Mouse (Mus musculus) lung, embryonic 14.5 days (tissue): ENCODE measurements at regions not wholly inside any gene's neighbourhood (a gene's known extent, or its start where the extent isn't known, plus 50 kb on each side); places are given as distances from the start of the nearest gene placed in this dataset.

ENCODE experiments used
- ATAC-seq: fragments of 200-750 bp; cut with Nextera tagmentation; 2 replicates; pipeline ENCODE4 v1.8.0; 2017; ENCODE audit warnings: mild to moderate bottlenecking, moderate TSS enrichment, moderate library complexity; ENCODE audit not compliant: insufficient read depth
- DNase-seq: peaks from one replicate; pipeline ENCODE4 v3.0.0-alpha.2; 2015
- H3K27ac ChIP-seq: fragments of 300-500 bp; sonication (generic); 2 replicates; pipeline ENCODE4 v1.5.1; 2014; ENCODE audit warnings: low read depth, mild to moderate bottlenecking, moderate library complexity
- H3K27me3 ChIP-seq: fragments of 300-500 bp; sonication (generic); 2 replicates; pipeline ENCODE4 v1.6.1; 2014; ENCODE audit warnings: low read length, control low read depth; ENCODE audit not compliant: insufficient read depth
- H3K36me3 ChIP-seq: fragments of 300-500 bp; sonication (generic); 2 replicates; pipeline ENCODE4 v1.6.1; 2014; ENCODE audit warnings: control low read depth; ENCODE audit not compliant: insufficient read depth
- H3K4me1 ChIP-seq: fragments of 300-500 bp; sonication (generic); 2 replicates; pipeline ENCODE4 v1.6.1; 2014; ENCODE audit warnings: antibody characterized with exemption, control low read depth; ENCODE audit not compliant: insufficient read depth
- H3K4me2 ChIP-seq: fragments of 300-500 bp; sonication (generic); 2 replicates; pipeline ENCODE4 v1.6.1; 2014; ENCODE audit warnings: mild to moderate bottlenecking
- H3K4me3 ChIP-seq: fragments of 300-500 bp; sonication (generic); 2 replicates; pipeline ENCODE4 v1.5.1; 2014; ENCODE audit warnings: low read depth, low read length
- H3K9ac ChIP-seq: fragments of 300-500 bp; sonication (generic); 2 replicates; pipeline ENCODE4 v1.6.1; 2014
- H3K9me3 ChIP-seq: fragments of 300-500 bp; sonication (generic); 2 replicates; pipeline ENCODE4 v1.6.1; 2016; ENCODE audit warnings: low read depth, low read length, control low read depth
- CTCF ChIP-seq: IDR thresholded peaks from 2 replicates; pipeline ENCODE4 v1.5.1; 2016; ENCODE audit warnings: antibody characterized with exemption, low read depth
- WGBS: fragments of 180-500 bp; shearing (Covaris S2); extraction: QIAGEN DNeasy Blood & Tissue Kit; methylation state at CpG from one replicate; pipeline ENCODE4 v1.1.7; 2014; 5-methylcytosine and 5-hydroxymethylcytosine counted together

DNA sequence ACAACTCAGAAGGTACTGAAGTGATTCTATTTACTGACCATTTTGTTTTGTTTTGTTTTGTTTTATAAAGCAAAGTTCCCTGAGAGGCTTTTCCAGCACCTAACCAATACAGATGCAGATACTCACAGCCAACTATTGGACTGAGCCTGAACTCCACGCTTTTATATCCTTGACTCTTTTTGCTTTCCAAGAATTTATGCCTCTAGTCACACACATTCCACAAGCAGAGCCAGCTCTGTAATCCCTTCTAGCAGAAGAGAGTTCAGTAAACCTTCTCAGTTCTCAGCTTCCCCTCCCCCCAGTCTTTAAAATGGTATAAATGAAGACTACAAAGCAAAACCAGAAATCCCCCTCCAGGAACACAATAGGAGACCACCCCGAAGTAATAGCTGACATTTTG lies 269.0 kb upstream of the 1700003H04Rik start:
- Histone ChIP-seq H3K27me3 (no peaks in the 10 kb centered on the region), H3K4me3 (no peak overlapping the region), H3K27ac (no peak overlapping the region), H3K4me1 (no peaks in the 10 kb centered on the region), H3K36me3 (no peaks in the 10 kb centered on the region), H3K9me3 (peaks cover 4% of the 10 kb centered on the region; the same call in 1 of the 2 replicates), H3K4me2 (no peak overlapping the region), H3K9ac (no peak overlapping the region)
- WGBS: 63% methylated on average over 2 of the region's 2 CpGs
- no peak for TF ChIP-seq CTCF
- DNase-seq (no peak), ATAC-seq (no peak)

- DNase-seq: no peak
- WGBS: 72% methylated on average over 1 of the region's 1 CpGs
- no peak for TF ChIP-seq CTCF
Observed at GRCm38 (mm10) chr3:124820586-124820985, 239.7 kb upstream of the 1700003H04Rik start.

GRCm38 (mm10) chr3:124806891-124807290 lies 226.0 kb upstream of the 1700003H04Rik start:
- no peak for DNase-seq
- WGBS: 87% methylated on average over 1 of the region's 1 CpGs

More at GRCm38 (mm10) chr3:124820586-124820985, 239.7 kb upstream of the 1700003H04Rik start:
- no peak overlapping the region for H3K4me2 ChIP-seq
- no peak overlapping the region for H3K9ac ChIP-seq
- H3K27me3 ChIP-seq: no peaks in the 10 kb centered on the region
- no peaks in the 10 kb centered on the region for H3K36me3 ChIP-seq
- no peak overlapping the region for H3K27ac ChIP-seq
- H3K9me3 ChIP-seq: no peaks in the 10 kb centered on the region
- H3K4me1 ChIP-seq: no peaks in the 10 kb centered on the region
- no peak overlapping the region for H3K4me3 ChIP-seq
- no peak for ATAC-seq

GRCm38 (mm10) chr3:124789220-124790017 lies 208.5 kb upstream of the 1700003H04Rik start:
- H3K36me3 ChIP-seq: no peaks in the 10 kb centered on the region
- H3K9ac ChIP-seq: no peak overlapping the region
- DNase-seq (peak; percentile 7), ATAC-seq (peak; percentile 58; the same call in 1 of the 2 replicates)
- no peaks in the 10 kb centered on the region for H3K9me3 ChIP-seq
- no peak overlapping the region for H3K4me2 ChIP-seq
- no peak overlapping the region for H3K27ac ChIP-seq
- no peak for TF ChIP-seq CTCF
- WGBS: 45% methylated on average over 7 of the region's 7 CpGs
- H3K27me3 ChIP-seq: no peaks in the 10 kb centered on the region
- H3K4me1 ChIP-seq: no peaks in the 10 kb centered on the region
- H3K4me3 ChIP-seq: no peak overlapping the region

More at GRCm38 (mm10) chr3:124806891-124807290, 226.0 kb upstream of the 1700003H04Rik start:
- Histone ChIP-seq H3K27ac (no peak overlapping the region), H3K9ac (no peak overlapping the region), H3K27me3 (no peaks in the 10 kb centered on the region), H3K4me2 (no peak overlapping the region), H3K9me3 (no peaks in the 10 kb centered on the region), H3K36me3 (no peaks in the 10 kb centered on the region), H3K4me3 (no peak overlapping the region), H3K4me1 (no peaks in the 10 kb centered on the region)
- ATAC-seq: no peak
- no peak for TF ChIP-seq CTCF

GRCm38 (mm10) chr3:124788181-124788580 lies 207.3 kb upstream of the 1700003H04Rik start:
- Histone ChIP-seq H3K9ac (no peak overlapping the region), H3K4me1 (no peaks in the 10 kb centered on the region), H3K9me3 (no peaks in the 10 kb centered on the region), H3K27me3 (no peaks in the 10 kb centered on the region), H3K27ac (no peak overlapping the region), H3K36me3 (no peaks in the 10 kb centered on the region), H3K4me3 (no peak overlapping the region), H3K4me2 (no peak overlapping the region)
- ATAC-seq (no peak), DNase-seq (no peak)
- 75% methylated on average over 1 of the region's 1 CpGs for WGBS
- TF ChIP-seq CTCF: no peak

DNA sequence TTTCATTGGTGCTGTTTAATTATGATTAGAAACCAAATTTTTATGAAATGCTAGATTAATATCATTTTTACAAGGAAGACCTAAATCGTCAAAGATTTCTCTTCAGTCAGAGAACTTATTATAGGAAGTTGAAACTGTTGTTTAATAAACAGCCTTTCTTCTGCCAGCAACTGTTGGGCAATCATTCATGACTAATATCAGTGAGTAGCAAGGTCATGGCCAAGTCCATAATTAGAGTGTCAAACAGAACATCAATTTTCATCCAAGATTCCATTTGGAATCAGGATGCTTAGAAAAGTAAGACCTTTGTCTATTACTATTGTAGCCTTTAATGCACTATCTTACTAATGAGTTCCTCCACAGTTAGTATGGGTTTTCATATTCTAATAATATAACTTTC lies 189.4 kb upstream of the 1700003H04Rik start:
- WGBS: 43% methylated on average over 1 of the region's 1 CpGs
- ATAC-seq: no peak
- Histone ChIP-seq H3K36me3 (no peaks in the 10 kb centered on the region), H3K27ac (no peak overlapping the region), H3K9me3 (no peaks in the 10 kb centered on the region), H3K4me1 (no peaks in the 10 kb centered on the region), H3K4me3 (no peak overlapping the region), H3K9ac (no peak overlapping the region), H3K27me3 (no peaks in the 10 kb centered on the region), H3K4me2 (no peak overlapping the region)
- DNase-seq: peak; percentile 8
- no peak for TF ChIP-seq CTCF

GRCm38 (mm10) chr3:124769252-124769651 lies 188.4 kb upstream of the 1700003H04Rik start:
- no peaks in the 10 kb centered on the region for H3K9me3 ChIP-seq
- 48% methylated on average over 5 of the region's 5 CpGs for WGBS
- ATAC-seq: no peak
- H3K4me3 ChIP-seq: no peak overlapping the region
- H3K27ac ChIP-seq: no peak overlapping the region
- no peaks in the 10 kb centered on the region for H3K27me3 ChIP-seq
- TF ChIP-seq CTCF: no peak
- no peak for DNase-seq
- H3K36me3 ChIP-seq: no peaks in the 10 kb centered on the region
- H3K9ac ChIP-seq: no peak overlapping the region
- H3K4me2 ChIP-seq: no peak overlapping the region
- H3K4me1 ChIP-seq: no peaks in the 10 kb centered on the region
